Mouse (Mus musculus) thymus, postnatal 25 days (tissue): ENCODE results near the gene Ugt1a6a.
"Not testable (repeated sequence)": the region's sequence is repeated elsewhere in the genome, so short reads cannot be mapped to it uniquely, and the experiment has no call there.

Experiments
- DNase-seq: peaks from one replicate; pipeline ENCODE4 v3.0.0; 2022

Gene Ugt1a6a

GRCm38 (mm10) chr1:88213061-88213460, 78.5 kb downstream of the Ugt1a6a start:
- no peak for DNase-seq

GRCm38 (mm10) chr1:88213766-88214461, 79.3 kb downstream of the Ugt1a6a start:
- no peak for DNase-seq

GRCm38 (mm10) chr1:88214462-88214952, 79.9 kb downstream of the Ugt1a6a start:
- no peak for DNase-seq

DNA sequence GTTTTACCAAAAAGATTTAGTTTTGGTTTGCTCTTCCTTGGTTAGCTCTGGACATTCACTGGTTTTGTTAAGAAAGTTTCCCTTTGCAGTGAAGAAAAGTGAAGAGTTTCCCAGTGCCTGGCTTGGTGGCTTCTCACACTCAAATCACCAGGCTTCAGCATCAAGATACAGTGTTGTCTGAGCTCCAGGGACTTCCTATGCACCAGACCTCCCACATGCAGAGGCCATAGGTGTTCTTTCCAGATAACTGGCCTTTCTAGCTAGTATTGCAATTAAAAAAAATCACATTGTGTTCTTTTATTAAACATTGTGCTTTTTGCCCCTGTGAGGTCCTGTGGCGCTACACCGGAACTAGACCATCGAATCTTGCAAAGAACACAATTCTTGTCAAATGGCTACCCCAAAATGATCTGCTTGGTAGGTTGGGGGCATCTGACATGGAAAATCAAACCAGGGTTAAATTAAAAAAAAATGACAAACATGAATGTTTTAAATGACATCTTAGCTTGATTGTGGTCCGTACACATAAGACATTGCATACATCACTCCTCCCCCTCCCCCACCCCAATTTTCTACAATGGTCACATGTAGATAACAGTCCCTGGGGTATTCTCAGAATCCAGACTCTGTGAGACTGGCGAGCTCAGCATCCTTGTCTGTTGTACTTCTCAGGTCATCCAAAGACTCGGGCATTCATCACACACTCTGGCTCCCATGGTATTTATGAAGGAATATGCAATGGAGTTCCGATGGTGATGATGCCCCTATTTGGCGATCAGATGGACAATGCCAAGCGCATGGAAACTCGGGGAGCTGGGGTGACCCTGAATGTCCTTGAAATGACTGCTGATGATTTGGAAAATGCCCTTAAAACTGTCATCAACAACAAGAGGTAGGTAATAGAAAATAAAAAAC, 81.1 kb downstream of the Ugt1a6a start:
- no peak for DNase-seq

GRCm38 (mm10) chr1:88216551-88216950, 81.9 kb downstream of the Ugt1a6a start:
- no peak for DNase-seq

- DNase-seq, result no peak
Measured at GRCm38 (mm10) chr1:88217144-88217543, 82.5 kb downstream of the Ugt1a6a start.

DNA sequence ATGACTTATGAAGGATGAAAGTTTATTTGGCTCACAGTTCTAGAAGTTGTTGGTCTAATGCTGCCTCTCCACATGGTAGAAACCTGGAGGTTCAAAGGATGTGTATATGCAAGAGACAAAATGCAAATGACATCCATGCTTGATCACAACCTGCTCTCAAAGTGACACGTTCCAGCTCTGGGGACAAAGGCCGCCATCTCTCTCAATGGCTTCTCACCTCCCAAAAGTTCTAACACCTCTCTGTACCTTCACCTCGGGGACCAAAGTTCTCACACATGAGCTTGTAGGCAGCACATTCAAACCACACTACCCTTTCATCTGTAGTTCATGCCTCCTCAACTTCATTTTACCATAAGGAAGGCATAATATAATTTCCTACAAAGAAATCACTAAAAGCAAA, 83.0 kb downstream of the Ugt1a6a start:
- no peak for DNase-seq

GRCm38 (mm10) chr1:88218051-88218450, 83.4 kb downstream of the Ugt1a6a start:
- no peak for DNase-seq

GRCm38 (mm10) chr1:88218591-88218990, 84.0 kb downstream of the Ugt1a6a start:
- DNase-seq, result no peak

DNA sequence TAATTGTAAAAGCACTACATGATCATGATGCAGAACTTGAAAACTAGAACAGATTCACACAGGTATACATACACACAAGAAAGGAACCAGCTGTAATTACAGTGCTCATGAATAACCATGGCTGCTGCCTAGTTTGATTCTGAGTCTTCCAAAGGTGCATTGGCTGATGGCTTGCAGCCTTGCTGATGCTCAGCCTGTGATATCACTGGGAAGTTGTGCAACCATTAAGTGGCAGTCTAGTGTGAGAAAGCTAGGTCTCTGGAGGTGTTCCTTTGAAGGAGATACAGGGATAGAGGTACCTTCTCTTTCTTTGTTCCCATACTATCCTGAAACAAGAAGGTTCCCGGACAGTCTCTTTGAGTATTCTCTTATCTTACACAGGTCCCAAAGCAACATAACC, 84.4 kb downstream of the Ugt1a6a start:
- DNase-seq, result no peak

- no peak for DNase-seq
Measured at GRCm38 (mm10) chr1:88220336-88220735, 85.7 kb downstream of the Ugt1a6a start.

DNA sequence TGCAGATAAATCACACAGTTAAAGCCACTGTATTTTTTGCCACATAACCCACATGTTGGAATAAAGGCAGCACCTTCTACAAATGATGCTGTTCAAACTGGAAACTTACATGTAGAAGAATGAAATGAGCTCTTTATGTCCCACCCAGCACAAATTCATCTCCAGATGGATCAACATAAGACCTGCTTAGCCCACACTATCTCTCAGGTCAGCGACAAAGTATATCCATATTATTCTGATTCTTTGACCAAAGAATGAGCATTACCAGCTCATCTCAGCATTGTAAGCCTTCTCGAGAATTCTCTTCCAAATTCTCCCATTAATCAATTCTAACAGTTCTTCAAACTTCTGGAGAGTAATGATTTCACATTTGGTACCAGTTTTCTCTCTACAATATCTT, 87.6 kb downstream of the Ugt1a6a start:
- no peak for DNase-seq

DNA sequence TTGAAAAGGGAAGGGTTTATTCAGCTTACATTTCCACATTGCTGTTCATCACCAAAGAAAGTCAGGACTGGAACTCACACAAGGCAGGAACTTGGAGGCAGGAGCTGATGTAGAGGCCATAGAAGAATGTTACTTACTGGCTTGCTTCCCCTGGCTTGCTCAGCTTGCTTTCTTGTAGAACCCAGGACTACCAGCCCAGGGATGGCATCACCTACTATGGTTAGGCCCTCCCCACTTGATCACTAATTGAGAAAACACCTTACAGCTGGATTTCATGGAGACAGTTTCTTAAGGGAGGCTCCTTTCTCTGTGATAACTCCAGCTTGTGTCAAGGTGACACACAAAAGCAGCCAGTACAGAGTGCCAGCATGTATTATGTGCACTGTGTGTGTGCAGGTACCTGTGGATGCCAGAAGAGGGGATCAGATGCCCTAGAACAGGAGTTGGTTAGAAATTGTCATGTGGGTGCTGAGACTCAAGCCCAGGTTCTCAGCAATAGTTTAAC, 88.5 kb downstream of the Ugt1a6a start:
- DNase-seq, result not testable (repeated sequence)

GRCm38 (mm10) chr1:88223591-88223990, 89.0 kb downstream of the Ugt1a6a start:
- DNase-seq, result no peak

- DNase-seq, result no peak
Measured at GRCm38 (mm10) chr1:88224029-88224776, 89.6 kb downstream of the Ugt1a6a start.

- DNase-seq, result not testable (repeated sequence)
Measured at GRCm38 (mm10) chr1:88225301-88225700, 90.7 kb downstream of the Ugt1a6a start.

DNA sequence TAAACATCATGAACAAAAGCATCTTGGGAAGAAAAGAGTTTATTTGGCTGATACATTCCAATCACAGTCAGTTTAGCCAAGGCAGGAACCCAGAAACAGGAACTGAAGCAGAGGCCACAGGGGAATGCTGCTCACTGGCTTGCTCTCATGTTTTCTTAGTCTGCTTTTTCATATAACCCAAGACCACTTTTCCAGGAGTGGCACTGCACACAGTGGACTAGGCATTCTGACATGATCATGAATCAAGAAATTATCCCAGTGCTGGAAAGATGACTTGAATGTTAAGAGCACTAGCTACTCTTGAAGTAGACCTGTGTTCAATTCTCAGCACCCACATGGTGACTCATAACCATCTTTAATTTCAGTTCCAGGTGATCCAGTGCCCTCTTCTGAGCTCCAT, 91.1 kb downstream of the Ugt1a6a start:
- DNase-seq, result no peak

DNA sequence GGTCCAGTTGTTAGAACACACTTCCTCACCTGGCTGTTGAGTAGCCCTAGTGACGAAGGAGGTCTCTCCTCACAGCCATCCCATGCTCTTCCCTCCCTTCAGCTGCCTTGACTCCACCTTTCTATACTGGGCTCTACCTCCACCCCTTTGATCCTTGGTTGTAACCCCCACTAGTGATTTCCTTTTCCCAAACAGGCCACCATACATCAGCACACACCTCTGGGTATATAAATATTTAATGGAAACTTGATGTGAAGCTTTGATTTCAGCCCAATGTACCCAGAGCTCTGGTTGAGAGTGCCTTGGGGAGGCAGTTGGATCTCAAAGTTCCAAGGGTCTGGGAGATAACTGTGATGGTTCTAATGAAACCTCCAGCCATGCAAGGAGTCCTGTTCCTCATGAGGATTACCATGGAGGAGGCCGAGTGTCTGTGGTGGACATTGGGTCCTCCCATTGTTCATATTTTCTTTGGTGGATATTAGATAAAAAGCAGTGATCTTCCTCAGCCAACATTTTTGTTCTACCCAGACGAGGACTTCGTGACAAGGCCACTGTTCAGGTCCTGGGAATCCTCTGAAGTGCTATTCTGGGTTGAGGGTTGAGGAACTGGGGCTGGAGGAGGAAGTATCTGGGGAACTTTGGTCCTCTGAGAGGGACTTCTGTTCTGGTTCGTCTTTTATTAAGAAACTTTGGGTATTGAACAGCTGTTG, 92.2 kb downstream of the Ugt1a6a start, which contains the start of gene Mroh2a:
Gene Mroh2a, plus strand, starts transcription at position 317 of the 710 bp plus-strand sequence.
- no peak for DNase-seq

- no peak for DNase-seq
Measured at GRCm38 (mm10) chr1:88227482-88227881, 92.9 kb downstream of the Ugt1a6a start.

DNA sequence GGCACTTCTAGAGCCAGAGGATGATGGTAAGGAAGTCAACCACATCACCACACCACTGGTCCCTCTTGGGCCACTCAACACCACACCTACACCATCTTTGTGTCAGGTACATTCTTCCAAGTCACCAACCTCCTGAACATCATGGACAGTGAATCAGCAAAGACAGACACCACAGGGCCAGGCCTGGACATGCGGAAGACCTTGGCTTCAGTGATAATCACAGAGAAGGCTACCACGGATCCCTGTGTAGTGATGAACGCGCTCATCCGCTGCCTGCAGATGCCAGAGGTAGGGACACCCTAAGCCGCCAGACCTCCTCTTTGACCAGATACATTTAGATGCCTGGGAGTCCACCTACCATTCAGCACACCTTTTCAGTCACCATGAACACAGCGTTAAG, 93.5 kb downstream of the Ugt1a6a start:
- no peak for DNase-seq

- no peak for DNase-seq
Measured at GRCm38 (mm10) chr1:88229566-88229965, 95.0 kb downstream of the Ugt1a6a start.

DNA sequence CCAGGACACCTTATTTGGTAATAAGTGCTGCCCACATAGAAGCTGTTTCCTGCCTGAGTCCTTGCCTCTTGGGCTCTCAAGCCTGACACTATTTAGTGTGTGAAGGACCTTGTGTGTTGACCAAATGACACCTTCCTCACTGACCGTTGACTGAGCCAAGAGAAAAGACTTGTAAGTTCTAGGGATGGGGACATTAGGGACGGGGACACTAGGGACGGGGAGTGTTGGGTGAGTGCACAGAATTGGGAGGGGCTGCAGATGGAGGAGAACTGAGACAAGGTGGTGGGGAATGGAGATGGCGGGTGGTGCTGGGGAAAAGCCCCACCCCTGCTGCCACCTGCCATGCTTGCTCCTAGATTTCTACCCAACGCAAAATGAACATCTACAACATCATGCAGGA, 95.4 kb downstream of the Ugt1a6a start:
- DNase-seq, result no peak
